Mouse (Mus musculus) hindbrain, embryonic 11.5 days (tissue): ENCODE results near the gene Glis2. TPM values are rescaled to one million over a fixed set of nuclear protein-coding genes. Genes with fewer than 3 reads are reported as not detected.

Source experiments
- polyA plus RNA-seq: library from polyadenylated mRNA; unstranded; fragments of >200 nt; fragmentation: Nextera tagmentation; extraction: Ambion mirVana; gene quantifications from 2 replicates; pipeline ENCODE4 v1.2.1, GENCODE M21; 2014

The Glis2 gene
- polyA plus RNA-seq, 1 experiment from 2014 or later = 27.6 TPM

Other genes starting within 250 kb of the Glis2 start
- 1.3 and 1.7 TPM in 2 replicates for gene Adcy9, start 174.2 kb upstream of the Glis2 start, polyA plus RNA-seq
- gene Srl, start 52.9 kb upstream of the Glis2 start, polyA plus RNA-seq = 21.2 and 26.9 TPM in 2 replicates
- 16.1 TPM in 2 replicates for gene Tfap4, start 34.9 kb upstream of the Glis2 start, polyA plus RNA-seq
- gene Pam16, start 30.3 kb downstream of the Glis2 start, polyA plus RNA-seq = 113 and 117 TPM in 2 replicates
- gene Vasn, start 45.2 kb downstream of the Glis2 start, polyA plus RNA-seq = 7.9 and 9.4 TPM in 2 replicates
- gene Dnaja3, start 45.3 kb downstream of the Glis2 start, polyA plus RNA-seq = 49.1 and 54.0 TPM in 2 replicates
- gene Coro7, start 85.1 kb downstream of the Glis2 start, polyA plus RNA-seq = 14.4 and 15.0 TPM in 2 replicates
- gene Nmral1, start 124.6 kb downstream of the Glis2 start, polyA plus RNA-seq = 147 and 162 TPM in 2 replicates
- gene Hmox2, start 131.6 kb downstream of the Glis2 start, polyA plus RNA-seq = 91.3 and 96.4 TPM in 2 replicates
- gene Cdip1, start 195.6 kb downstream of the Glis2 start, polyA plus RNA-seq = 76.1 and 80.5 TPM in 2 replicates
- gene 4930562C15Rik, start 240.7 kb downstream of the Glis2 start, polyA plus RNA-seq = 0.11 and 0.17 TPM in 2 replicates